Mouse (Mus musculus) liver, embryonic 14.5 days (tissue): ENCODE measurements around the gene Minpp1. TPM values are rescaled to one million over a fixed set of nuclear protein-coding genes. Genes with fewer than 3 reads are reported as not detected.

Experiments
- ATAC-seq: fragments of 200-750 bp; cut with Nextera tagmentation; 2 replicates; pipeline ENCODE4 v1.8.0; 2017; ENCODE audit warnings: moderate number of reproducible peaks, mild to moderate bottlenecking, moderate library complexity; ENCODE audit not compliant: insufficient read depth
- DNase-seq, 3 experiments: peaks; one replicate each; pipeline ENCODE4 v3.0.0-alpha.2; 2012 to 2013; ENCODE audit warnings: low read depth in 3 of 3, low spot score in 3 of 3
- H3K27ac ChIP-seq: fragments of 300-500 bp; sonication (generic); 2 replicates; pipeline ENCODE4 v1.5.1; 2014; ENCODE audit warnings: moderate library complexity, mild to moderate bottlenecking, control low read depth, inconsistent platforms
- H3K27me3 ChIP-seq: fragments of 300-500 bp; sonication (generic); 2 replicates; pipeline ENCODE4 v1.6.1; 2014; ENCODE audit warnings: mild to moderate bottlenecking, low read length, moderate library complexity; ENCODE audit not compliant: control insufficient read depth, insufficient read depth
- H3K36me3 ChIP-seq: fragments of 300-500 bp; sonication (generic); replicated peaks from 2 replicates; pipeline ENCODE4 v1.6.1; 2014; ENCODE audit warnings: low read depth; ENCODE audit not compliant: control insufficient read depth, insufficient read depth
- H3K4me1 ChIP-seq, 2 experiments: fragments of 200-500 bp in 1 of 2; fragments of 300-500 bp in 1 of 2; sonication (generic) in 1 of 2; replicated peaks; 2 replicates each; pipeline ENCODE4 v1.6.1; 2012 to 2014; ENCODE audit warnings: antibody characterized with exemption in 1 of 2, inconsistent platforms in 1 of 2, low read length in 1 of 2; ENCODE audit not compliant: control insufficient read depth in 2 of 2, insufficient read depth in 2 of 2
- H3K4me2 ChIP-seq: fragments of 300-500 bp; sonication (generic); 2 replicates; pipeline ENCODE4 v1.6.1; 2014; ENCODE audit warnings: low read depth, mild to moderate bottlenecking, control low read depth, moderate library complexity
- H3K4me3 ChIP-seq, 2 experiments: fragments of 200-500 bp in 1 of 2; fragments of 300-500 bp in 1 of 2; sonication (generic) in 1 of 2; 2 replicates each; pipeline ENCODE4 v1.5.1; 2012 to 2014; ENCODE audit warnings: low read depth in 2 of 2, low read length in 2 of 2, mild to moderate bottlenecking in 2 of 2, control low read depth in 1 of 2, inconsistent platforms in 1 of 2, moderate library complexity in 1 of 2; ENCODE audit not compliant: insufficient read depth in 1 of 2
- H3K9ac ChIP-seq: fragments of 300-500 bp; sonication (generic); replicated peaks from 2 replicates; pipeline ENCODE4 v1.6.1; 2014; ENCODE audit warnings: mild to moderate bottlenecking, control low read depth, moderate library complexity
- H3K9me3 ChIP-seq: fragments of 300-500 bp; sonication (generic); 2 replicates; pipeline ENCODE4 v1.6.1; 2016; ENCODE audit warnings: low read length, mixed read lengths; ENCODE audit not compliant: control insufficient read depth
- CTCF ChIP-seq: IDR thresholded peaks from 2 replicates; pipeline ENCODE4 v1.5.1; 2016; ENCODE audit warnings: antibody characterized with exemption, low read depth, control low read depth
- EP300 ChIP-seq: IDR thresholded peaks from 2 replicates; pipeline ENCODE4 v1.6.1; 2016; ENCODE audit warnings: antibody characterized with exemption, low read depth
- WGBS: fragments of 180-500 bp; shearing (Covaris S2); extraction: QIAGEN DNeasy Blood & Tissue Kit; methylation state at CpG from one replicate; pipeline ENCODE4 v1.1.7; 2014; ENCODE audit not compliant: insufficient replicate concordance; 5-methylcytosine and 5-hydroxymethylcytosine counted together
- polyA plus RNA-seq, 2 experiments: library from polyadenylated mRNA; depleted of rRNA in 1 of 2; stranded (reverse) in 1 of 2; unstranded in 1 of 2; fragments of >200 nt; fragmentation: Nextera tagmentation in 1 of 2; extraction: Ambion mirVana in 1 of 2; gene quantifications; 2 replicates each; pipeline versions ENCODE4 v1.2.1 to v1.2.3; 2012 to 2014

Minpp1 gene
- polyA plus RNA-seq, 2 experiments, result 36.6 to 75.4 TPM

DNA sequence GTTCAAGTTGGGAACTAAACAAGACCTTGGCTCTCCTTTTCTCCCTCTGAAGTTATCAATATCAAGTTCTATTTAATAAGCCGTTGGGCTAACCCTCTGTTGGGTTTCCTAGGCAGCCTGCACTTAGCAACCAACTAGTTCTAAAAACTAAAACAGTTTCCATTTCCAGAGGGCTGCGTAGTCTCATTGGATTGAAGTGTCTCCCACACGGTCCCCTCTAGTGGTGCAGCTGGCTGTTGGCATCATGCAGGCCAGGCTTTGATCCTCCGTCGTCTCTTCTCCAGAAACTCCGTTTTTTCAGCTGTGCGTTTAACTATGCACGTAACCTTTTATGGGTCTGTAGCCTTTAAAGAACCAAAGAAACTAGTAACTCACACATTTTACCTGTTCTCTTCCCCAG, 7.9 kb downstream of the Minpp1 start:
- Histone ChIP-seq H3K9ac (no peak overlapping the region), H3K27ac (no peak overlapping the region), H3K27me3 (no peaks in the 10 kb centered on the region), H3K4me3 (no peak overlapping the region), H3K4me1 (peaks cover 0 to 6% of the 10 kb centered on the region in 2 experiments), H3K4me2 (no peak overlapping the region), H3K36me3 (peaks cover 66% of the 10 kb centered on the region), H3K9me3 (no peaks in the 10 kb centered on the region)
- ATAC-seq (no peak), DNase-seq (no peak)
- WGBS, result 86% methylated on average over 8 of the region's 8 CpGs
- TF ChIP-seq EP300 (no peak), CTCF (peak; percentile 21; the same call in 1 of the 2 replicates)

DNA sequence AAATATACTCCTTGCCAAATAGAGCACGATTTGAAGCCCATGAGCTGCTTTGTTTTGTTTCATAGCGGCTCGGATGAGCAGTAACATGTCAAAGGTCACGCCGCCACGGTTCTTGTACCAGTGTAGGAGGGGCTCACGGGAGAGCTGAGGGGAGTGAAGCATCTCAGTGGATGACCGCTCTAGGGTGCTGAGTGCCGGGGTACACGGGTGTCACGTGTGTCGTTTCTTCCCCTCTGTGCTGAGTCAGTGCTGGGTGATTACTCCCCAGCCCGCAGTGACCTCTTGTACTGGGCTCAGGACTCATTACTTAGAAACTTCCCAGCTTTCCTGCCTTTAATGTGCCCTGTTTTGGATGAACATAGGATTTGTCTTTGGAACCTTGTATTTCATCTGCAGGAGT, 9.0 kb downstream of the Minpp1 start:
- H3K36me3 ChIP-seq, result peaks cover 78% of the 10 kb centered on the region
- no peak for TF ChIP-seq EP300
- no peak for TF ChIP-seq CTCF
- H3K27me3 ChIP-seq, result no peaks in the 10 kb centered on the region
- no peaks in the 10 kb centered on the region for H3K9me3 ChIP-seq
- no peak overlapping the region for H3K27ac ChIP-seq
- 90% methylated on average over 13 of the region's 13 CpGs for WGBS
- H3K9ac ChIP-seq, result no peak overlapping the region
- no peak overlapping the region for H3K4me3 ChIP-seq
- ATAC-seq (no peak), DNase-seq (no peak)
- peaks cover 0 to 2% of the 10 kb centered on the region in 2 experiments; a peak in 2 of 4 replicates for H3K4me1 ChIP-seq
- H3K4me2 ChIP-seq, result no peak overlapping the region

DNA sequence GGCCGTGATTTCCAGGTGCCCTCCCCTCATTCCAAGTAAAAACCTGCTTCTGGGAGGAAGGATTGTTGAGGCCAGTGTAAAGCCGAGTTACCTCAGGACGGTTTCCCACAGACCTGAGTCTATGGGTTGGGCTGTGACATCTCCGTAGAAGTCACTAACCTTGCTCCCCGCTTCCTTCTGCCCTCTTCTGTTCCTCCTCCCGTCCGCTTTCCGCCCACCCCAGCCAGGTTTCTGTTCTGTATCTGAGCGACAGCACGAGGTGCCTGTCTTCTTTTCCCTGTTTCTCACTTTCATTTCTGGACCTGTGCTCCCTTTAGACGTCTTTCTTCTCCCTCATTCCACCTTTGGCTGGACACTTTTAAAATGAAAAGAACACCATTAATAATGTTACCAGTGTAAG, 9.5 kb downstream of the Minpp1 start:
- H3K4me2 ChIP-seq, result no peak overlapping the region
- DNase-seq, result no peak
- no peaks in the 10 kb centered on the region for H3K9me3 ChIP-seq
- TF ChIP-seq EP300, result no peak
- TF ChIP-seq CTCF, result no peak
- 78% methylated on average over 11 of the region's 11 CpGs for WGBS
- no peak overlapping the region for H3K27ac ChIP-seq
- no peak for ATAC-seq
- no peak overlapping the region for H3K4me3 ChIP-seq
- no peaks in the 10 kb centered on the region for H3K27me3 ChIP-seq
- H3K4me1 ChIP-seq, result peaks cover 0 to 2% of the 10 kb centered on the region in 2 experiments; a peak in 2 of 4 replicates
- no peak overlapping the region for H3K9ac ChIP-seq
- peaks cover 81% of the 10 kb centered on the region for H3K36me3 ChIP-seq

DNA sequence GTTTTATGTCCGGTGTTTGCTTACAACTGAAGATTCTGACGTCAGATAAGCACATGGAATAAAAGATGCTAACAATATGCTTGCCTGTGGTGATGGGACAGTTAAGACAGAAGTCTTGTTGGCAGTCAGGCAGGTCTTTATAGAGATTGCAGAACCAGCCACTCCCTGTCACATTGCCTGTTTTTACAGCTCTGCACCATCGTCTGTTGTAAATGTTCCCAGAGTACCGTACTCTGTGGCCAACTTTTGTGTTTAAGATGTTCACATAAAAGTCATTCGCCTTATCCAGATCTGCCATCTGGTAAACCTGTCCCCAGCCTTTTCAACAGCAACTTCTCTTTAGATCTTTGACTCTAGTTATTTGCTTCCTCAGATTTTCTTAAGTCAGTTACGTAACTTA, 11.8 kb downstream of the Minpp1 start:
- no peaks in the 10 kb centered on the region for H3K27me3 ChIP-seq
- no peak overlapping the region for H3K9ac ChIP-seq
- H3K9me3 ChIP-seq, result no peaks in the 10 kb centered on the region
- ATAC-seq (no peak), DNase-seq (no peak)
- TF ChIP-seq CTCF (no peak), EP300 (no peak)
- no peaks in the 10 kb centered on the region; a peak in 1 of 4 replicates for H3K4me1 ChIP-seq
- WGBS, result 64% methylated on average over 6 of the region's 6 CpGs
- no peak overlapping the region for H3K4me2 ChIP-seq
- no peak overlapping the region for H3K27ac ChIP-seq
- H3K36me3 ChIP-seq, result peaks cover 83% of the 10 kb centered on the region
- H3K4me3 ChIP-seq, result no peak overlapping the region

DNA sequence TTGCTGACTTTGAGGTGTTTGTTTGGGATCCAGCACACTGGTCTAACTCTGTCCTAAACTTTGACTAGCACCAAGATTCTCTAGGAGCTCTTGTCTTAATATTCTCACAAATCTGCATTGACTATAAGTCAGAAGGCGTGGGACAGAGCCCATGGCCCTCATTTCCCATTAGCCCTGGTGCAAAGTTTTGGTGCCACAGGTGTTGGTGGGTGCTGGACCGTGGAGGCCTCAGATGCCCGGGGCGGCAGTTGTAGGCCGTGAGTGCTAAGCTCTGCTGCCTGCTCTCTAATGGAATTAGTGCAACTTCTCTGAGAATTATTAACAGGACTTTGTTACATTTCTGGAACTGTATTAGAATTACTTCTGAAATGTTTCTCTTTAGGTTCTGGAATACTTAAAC, 12.4 kb downstream of the Minpp1 start:
- DNase-seq, result no peak

More for the DNA sequence above, 12.4 kb downstream of the Minpp1 start:
- Histone ChIP-seq H3K4me1 (no peaks in the 10 kb centered on the region; a peak in 1 of 4 replicates), H3K4me3 (no peak overlapping the region), H3K36me3 (peaks cover 77% of the 10 kb centered on the region), H3K9me3 (no peaks in the 10 kb centered on the region), H3K27ac (no peak overlapping the region), H3K4me2 (no peak overlapping the region), H3K27me3 (no peaks in the 10 kb centered on the region), H3K9ac (no peak overlapping the region)
- no peak for ATAC-seq
- no peak for TF ChIP-seq EP300
- TF ChIP-seq CTCF, result no peak
- 90% methylated on average over 5 of the region's 5 CpGs for WGBS
